In the genomic region with DNA sequence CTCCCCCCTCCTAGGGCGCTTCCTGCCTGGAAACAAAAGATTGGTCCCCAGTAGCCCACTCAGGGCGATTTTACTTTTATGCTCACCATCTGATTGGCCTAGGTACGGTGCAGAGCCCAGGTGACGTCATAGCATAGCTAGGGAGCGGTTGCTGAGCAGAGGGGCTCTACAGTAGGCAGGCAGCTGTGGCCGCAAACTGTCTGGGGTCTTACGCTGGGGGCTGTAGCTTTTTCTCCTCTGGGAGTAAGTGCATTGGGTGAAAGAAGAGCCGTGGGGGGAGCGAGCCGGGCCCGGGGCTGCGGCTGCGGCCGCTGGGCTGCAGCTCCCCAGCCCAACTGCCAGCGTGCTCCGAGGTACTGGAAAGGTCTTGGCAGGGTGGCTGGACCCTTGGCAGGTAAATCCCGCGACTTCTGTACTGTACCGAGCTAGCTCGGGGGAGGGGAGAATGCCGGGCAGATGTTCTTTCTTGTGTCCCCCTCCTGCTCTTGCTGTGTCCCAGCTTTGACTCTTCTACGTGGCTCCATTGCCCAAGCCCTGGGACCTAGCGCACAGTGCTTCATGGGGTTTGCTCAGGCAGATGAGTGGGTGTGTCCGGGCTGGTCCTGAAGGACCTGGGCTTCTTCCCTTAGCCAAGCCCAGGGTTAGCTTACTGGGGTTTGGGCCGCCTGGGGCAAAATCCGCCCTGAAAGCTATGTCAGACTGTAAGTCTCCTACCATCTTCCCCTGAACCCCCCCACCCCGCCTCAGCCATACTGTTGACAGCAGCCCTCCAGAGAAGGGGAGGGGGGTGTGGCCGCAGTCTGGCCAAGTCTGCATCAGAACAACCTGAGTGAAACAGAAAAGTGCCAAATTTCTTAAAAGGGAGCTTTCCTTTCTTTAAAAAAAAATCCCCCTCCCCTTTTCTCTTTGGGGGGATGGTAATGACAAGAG, we compare ENCODE assay signal across 8 mouse cellular contexts.
A peak's percentile ranks its signal among the peaks of the same experiment; 100 is the strongest.
DNase-seq lines count a peak whose midpoint lies in the region; ATAC-seq and TF ChIP-seq lines count a peak whose summit lies in the region.

No protein-coding gene starts in this region.

- no peak for DNase-seq in thymus, adult 2 months
- DNase-seq in thymus, adult 18-20 months = no peak
- peak; percentile 73 for DNase-seq in embryo, embryonic 10.5 days (ENCODE audit: low spot score)
- DNase-seq in layer of hippocampus, postnatal 10 days (ENCODE audit: low spot score in 2 of 2) = peak; percentile 44 to 54
- DNase-seq in lung, postnatal 0 days (ENCODE audit: low spot score) = peak; percentile 39
- DNase-seq in right cerebral cortex, postnatal 10 days (ENCODE audit: low spot score in 2 of 2) = peak; percentile 74 to 86
- no peak for DNase-seq in urinary bladder, postnatal 10 days (ENCODE audit: low spot score)

- no peaks in the 10 kb centered on the region for H3K36me3 ChIP-seq in thymus, adult 2 months (ENCODE audit: control insufficient read depth, insufficient read depth, low read length)
- H3K36me3 ChIP-seq in heart, embryonic 15.5 days = no peaks in the 10 kb centered on the region
- no peaks in the 10 kb centered on the region for H3K36me3 ChIP-seq in lung, postnatal 0 days (ENCODE audit: insufficient read depth, low read length)

- no peaks in the 10 kb centered on the region for H3K4me1 ChIP-seq in thymus, adult 2 months (replicated peaks; ENCODE audit: control insufficient read depth, insufficient read depth, low read length)
- H3K4me1 ChIP-seq in heart, embryonic 15.5 days (replicated peaks) = no peaks in the 10 kb centered on the region
- no peaks in the 10 kb centered on the region for H3K4me1 ChIP-seq in lung, postnatal 0 days (ENCODE audit: insufficient read depth, low read depth, low read length)

- no peaks in the 10 kb centered on the region for H3K9me3 ChIP-seq in heart, embryonic 15.5 days (replicated peaks)
- H3K9me3 ChIP-seq in lung, postnatal 0 days (ENCODE audit: low read length) = no peaks in the 10 kb centered on the region

- peak; percentile 89 for ATAC-seq in heart, embryonic 15.5 days (replicated peaks; ENCODE audit: insufficient number of reproducible peaks, insufficient read depth, low FRiP score, low read depth)
- ATAC-seq in lung, postnatal 0 days = peak; percentile 68

- no peaks in the 10 kb centered on the region for H3K27me3 ChIP-seq in thymus, adult 2 months (ENCODE audit: control insufficient read depth, insufficient read depth, low read length)
- H3K27me3 ChIP-seq in heart, embryonic 15.5 days = no peaks in the 10 kb centered on the region
- H3K27me3 ChIP-seq in lung, postnatal 0 days (replicated peaks; ENCODE audit: insufficient read depth, low read length) = no peaks in the 10 kb centered on the region

- H3K4me2 ChIP-seq in heart, embryonic 15.5 days = peak overlapping the region; percentile 73
- H3K4me2 ChIP-seq in lung, postnatal 0 days (replicated peaks; ENCODE audit: low read depth, low read length) = peak overlapping the region; percentile 57

- no peak overlapping the region for H3K27ac ChIP-seq in thymus, adult 2 months (ENCODE audit: control insufficient read depth, insufficient read depth, low read length)
- no peak overlapping the region for H3K27ac ChIP-seq in heart, embryonic 15.5 days
- no peak overlapping the region for H3K27ac ChIP-seq in lung, postnatal 0 days (ENCODE audit: low read length)

- TF ChIP-seq POLR2A in thymus, adult 2 months (IDR thresholded peaks at IDR 0.05; ENCODE audit: control insufficient read depth, extremely low read depth, insufficient read depth, low read length, poor library complexity) = no peak

- TF ChIP-seq CTCF in thymus, adult 2 months (IDR thresholded peaks at IDR 0.05; ENCODE audit: borderline replicate concordance, control insufficient read depth, extremely low read depth, insufficient read depth, low read length, poor library complexity) = no peak
- TF ChIP-seq CTCF in lung, postnatal 0 days (IDR thresholded peaks at IDR 0.05) = no peak

- no peak for TF ChIP-seq EP300 in lung, postnatal 0 days (IDR thresholded peaks at IDR 0.05)

- peak overlapping the region; percentile 5; the same call in 1 of the 2 replicates for H3K4me3 ChIP-seq in thymus, adult 2 months (ENCODE audit: control insufficient read depth, insufficient read depth, low read length)
- peak overlapping the region; percentile 58 for H3K4me3 ChIP-seq in heart, embryonic 15.5 days
- H3K4me3 ChIP-seq in lung, postnatal 0 days (ENCODE audit: low read depth, low read length) = peak overlapping the region; percentile 32

- 8% methylated on average over 24 of the region's 28 CpGs for WGBS in thymus, adult 2 months
- WGBS in heart, embryonic 15.5 days = 17% methylated on average over 23 of the region's 28 CpGs
- 21% methylated on average over 26 of the region's 28 CpGs for WGBS in lung, postnatal 0 days

- H3K9ac ChIP-seq in heart, embryonic 15.5 days = peak overlapping the region; percentile 40; the same call in 1 of the 2 replicates
- H3K9ac ChIP-seq in lung, postnatal 0 days (replicated peaks; ENCODE audit: low read depth) = no peak overlapping the region

Comparison
In these comparisons a context has a peak if more than half of its experiments do, and no peak if none do; other contexts are left out.
1. DNase-seq: peak in embryo, embryonic 10.5 days (single experiment), layer of hippocampus, postnatal 10 days (2 of 2), lung, postnatal 0 days (single experiment) and right cerebral cortex, postnatal 10 days (2 of 2); none in thymus, adult 2 months (single experiment), thymus, adult 18-20 months (0 of 2) and urinary bladder, postnatal 10 days (single experiment).
2. H3K4me3 ChIP-seq: peak in every context shown above with its lines; median percentile 58 in heart, embryonic 15.5 days; 32 in lung, postnatal 0 days; 5 in thymus, adult 2 months.